Mouse (Mus musculus) liver, embryonic 11.5 days (tissue): ENCODE data around the gene Trim14. TPM values are rescaled to one million over a fixed set of nuclear protein-coding genes. Genes with fewer than 3 reads are reported as not detected.

Experiments
- ATAC-seq: fragments of 200-750 bp; cut with Nextera tagmentation; replicated peaks from 2 replicates; pipeline ENCODE4 v1.8.0; 2017; ENCODE audit warnings: moderate number of reproducible peaks, mild to moderate bottlenecking, moderate TSS enrichment, moderate library complexity; ENCODE audit not compliant: low FRiP score
- DNase-seq: peaks from one replicate; pipeline ENCODE4 v3.0.0-alpha.2; 2017; ENCODE audit warnings: low spot score
- H3K27ac ChIP-seq: fragments of 300-500 bp; sonication (generic); 2 replicates; pipeline ENCODE4 v1.5.1; 2014; ENCODE audit warnings: mild to moderate bottlenecking, low read depth, low read length, control low read depth
- H3K27me3 ChIP-seq: fragments of 300-500 bp; sonication (generic); replicated peaks from 2 replicates; pipeline ENCODE4 v1.6.1; 2014; ENCODE audit warnings: low read length, mixed read lengths; ENCODE audit not compliant: control insufficient read depth, insufficient read depth
- H3K36me3 ChIP-seq: fragments of 300-500 bp; sonication (generic); 2 replicates; pipeline ENCODE4 v1.6.1; 2014; ENCODE audit warnings: mild to moderate bottlenecking, low read length, moderate library complexity, mixed read lengths; ENCODE audit not compliant: control insufficient read depth, insufficient read depth
- H3K4me1 ChIP-seq: fragments of 300-500 bp; sonication (generic); replicated peaks from 2 replicates; pipeline ENCODE4 v1.6.1; 2014; ENCODE audit warnings: low read length, mixed read lengths; ENCODE audit not compliant: control insufficient read depth, insufficient read depth
- H3K4me2 ChIP-seq: fragments of 300-500 bp; sonication (generic); 2 replicates; pipeline ENCODE4 v1.6.1; 2014; ENCODE audit warnings: mild to moderate bottlenecking, control low read depth, moderate library complexity
- H3K4me3 ChIP-seq: fragments of 300-500 bp; sonication (generic); 2 replicates; pipeline ENCODE4 v1.5.1; 2014; ENCODE audit warnings: low read depth, low read length, control low read depth
- H3K9ac ChIP-seq: fragments of 300-500 bp; sonication (generic); 2 replicates; pipeline ENCODE4 v1.6.1; 2014; ENCODE audit warnings: low read depth, low read length, control low read depth
- H3K9me3 ChIP-seq: fragments of 300-500 bp; sonication (generic); 2 replicates; pipeline ENCODE4 v1.6.1; 2016; ENCODE audit warnings: low read length, inconsistent platforms, mixed read lengths; ENCODE audit not compliant: control insufficient read depth
- WGBS: fragments of 180-500 bp; shearing (Covaris S2); extraction: QIAGEN DNeasy Blood & Tissue Kit; methylation state at CpG from one replicate; pipeline ENCODE4 v1.1.7; 2014; 5-methylcytosine and 5-hydroxymethylcytosine counted together
- polyA plus RNA-seq: library from polyadenylated mRNA; unstranded; fragments of >200 nt; fragmentation: Nextera tagmentation; extraction: Ambion mirVana; gene quantifications from 2 replicates; pipeline ENCODE4 v1.2.1, GENCODE M21; 2014

Gene Trim14
- polyA plus RNA-seq, 1 experiment from 2014 or later: 13.9 TPM

- H3K4me2 ChIP-seq: peak overlapping the region; percentile 0; the same call in 1 of the 2 replicates
- H3K4me3 ChIP-seq: no peak overlapping the region
- H3K9ac ChIP-seq: peak overlapping the region; percentile 23; the same call in 1 of the 2 replicates
- no peaks in the 10 kb centered on the region for H3K27me3 ChIP-seq
- no peaks in the 10 kb centered on the region for H3K9me3 ChIP-seq
- H3K36me3 ChIP-seq: peaks cover 25% of the 10 kb centered on the region
- ATAC-seq (no peak), DNase-seq (no peak)
- H3K4me1 ChIP-seq: peaks cover 37% of the 10 kb centered on the region
- H3K27ac ChIP-seq: no peak overlapping the region
- 80% methylated on average over 3 of the region's 3 CpGs for WGBS
Measured at GRCm38 (mm10) chr4:46457186-46457585, 78.8 kb downstream of the Trim14 start.

- Histone ChIP-seq H3K4me1 (peaks cover 37% of the 10 kb centered on the region), H3K4me2 (peak overlapping the region; percentile 28)
Measured at GRCm38 (mm10) chr4:46456762-46457161, 79.2 kb downstream of the Trim14 start.

GRCm38 (mm10) chr4:46454097-46454864 lies 81.7 kb downstream of the Trim14 start:
- Histone ChIP-seq H3K27ac (peak overlapping the region; percentile 100), H3K9ac (peak overlapping the region; percentile 100), H3K4me2 (peak overlapping the region; percentile 95), H3K36me3 (peaks cover 4% of the 10 kb centered on the region; the same call in 1 of the 2 replicates), H3K4me3 (peak overlapping the region; percentile 98), H3K27me3 (no peaks in the 10 kb centered on the region), H3K4me1 (peaks cover 48% of the 10 kb centered on the region), H3K9me3 (no peaks in the 10 kb centered on the region)
- no peak for ATAC-seq
- 55% methylated on average over 5 of the region's 5 CpGs for WGBS
- no peak for DNase-seq

More at GRCm38 (mm10) chr4:46456762-46457161, 79.2 kb downstream of the Trim14 start:
- Histone ChIP-seq H3K36me3 (peaks cover 22% of the 10 kb centered on the region), H3K27me3 (no peaks in the 10 kb centered on the region), H3K27ac (no peak overlapping the region), H3K9ac (peak overlapping the region; percentile 23), H3K9me3 (no peaks in the 10 kb centered on the region), H3K4me3 (no peak overlapping the region)
- DNase-seq (no peak), ATAC-seq (no peak)
- 77% methylated on average over 4 of the region's 4 CpGs for WGBS

GRCm38 (mm10) chr4:46452855-46453719 lies 82.9 kb downstream of the Trim14 start:
- no peak for ATAC-seq
- H3K4me1 ChIP-seq: peaks cover 57% of the 10 kb centered on the region
- DNase-seq: no peak
- H3K36me3 ChIP-seq: peaks cover 4% of the 10 kb centered on the region; the same call in 1 of the 2 replicates
- peak overlapping the region; percentile 100 for H3K27ac ChIP-seq
- H3K4me3 ChIP-seq: peak overlapping the region; percentile 98
- 17% methylated on average over 13 of the region's 13 CpGs for WGBS
- H3K27me3 ChIP-seq: no peaks in the 10 kb centered on the region
- H3K9ac ChIP-seq: peak overlapping the region; percentile 100
- H3K4me2 ChIP-seq: peak overlapping the region; percentile 95
- H3K9me3 ChIP-seq: no peaks in the 10 kb centered on the region

- Histone ChIP-seq H3K9ac (peak overlapping the region; percentile 100), H3K9me3 (no peaks in the 10 kb centered on the region), H3K4me2 (peak overlapping the region; percentile 95), H3K4me3 (peak overlapping the region; percentile 98), H3K36me3 (0 out of 2 replicates have a peak, but pooled peaks cover 1% of the 10 kb centered on the region), H3K27me3 (no peaks in the 10 kb centered on the region), H3K4me1 (peaks cover 60% of the 10 kb centered on the region), H3K27ac (peak overlapping the region; percentile 100)
- WGBS: 0% methylated on average over 19 of the region's 19 CpGs
- DNase-seq (peak; percentile 80), ATAC-seq (peak; percentile 42)
Measured at GRCm38 (mm10) chr4:46452481-46452850, 83.5 kb downstream of the Trim14 start.

- Histone ChIP-seq H3K27ac (peak overlapping the region; percentile 100), H3K36me3 (no peaks in the 10 kb centered on the region), H3K4me2 (peak overlapping the region; percentile 95), H3K9ac (peak overlapping the region; percentile 100), H3K4me1 (peaks cover 58% of the 10 kb centered on the region), H3K4me3 (peak overlapping the region; percentile 98), H3K9me3 (no peaks in the 10 kb centered on the region), H3K27me3 (no peaks in the 10 kb centered on the region)
- peak; percentile 4 for ATAC-seq
- DNase-seq: peak; percentile 79
- under 1% methylated on average over 107 of the region's 111 CpGs for WGBS
Measured at GRCm38 (mm10) chr4:46451758-46452480, 84.0 kb downstream of the Trim14 start.

GRCm38 (mm10) chr4:46451240-46451757 lies 84.6 kb downstream of the Trim14 start:
- ATAC-seq: peak; percentile 3; the same call in 1 of the 2 replicates
- Histone ChIP-seq H3K9me3 (no peaks in the 10 kb centered on the region), H3K4me2 (peak overlapping the region; percentile 95; the same call in 1 of the 2 replicates), H3K9ac (peak overlapping the region; percentile 100), H3K36me3 (no peaks in the 10 kb centered on the region), H3K4me3 (peak overlapping the region; percentile 98), H3K27me3 (no peaks in the 10 kb centered on the region), H3K4me1 (peaks cover 53% of the 10 kb centered on the region), H3K27ac (peak overlapping the region; percentile 100)
- under 1% methylated on average over 62 of the region's 70 CpGs for WGBS
- no peak for DNase-seq
